Mouse (Mus musculus) spleen, postnatal 10 days (tissue): Measurements from ENCODE around the gene Ripply3.
A peak's percentile ranks its signal among the peaks of the same experiment; 100 is the strongest.

Experiments
- DNase-seq, 2 experiments: peaks; one replicate each; pipeline ENCODE4 v3.0.0; 2021 to 2022; ENCODE audit warnings: low spot score in 2 of 2

The Ripply3 gene

DNA sequence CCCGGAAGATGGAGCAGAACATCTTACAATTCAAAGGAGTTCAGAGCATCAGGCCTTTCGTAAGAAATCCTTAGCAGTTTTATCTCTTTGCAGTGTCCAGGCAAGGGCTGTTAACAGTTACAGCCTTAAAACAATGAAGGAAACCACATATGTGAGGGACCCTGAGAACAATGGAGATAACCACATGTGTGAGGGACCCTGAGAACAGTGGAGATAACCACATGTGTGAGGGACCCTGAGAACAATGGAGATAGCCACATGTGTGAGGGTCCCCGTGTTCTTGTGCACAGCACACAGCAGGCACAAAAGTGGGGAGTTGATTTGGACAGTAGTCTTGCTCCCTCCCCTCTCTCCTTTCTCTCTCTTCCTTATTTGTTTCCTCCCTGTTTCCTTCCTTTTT, 29.9 kb downstream of the Ripply3 start:
- no peak for DNase-seq

DNA sequence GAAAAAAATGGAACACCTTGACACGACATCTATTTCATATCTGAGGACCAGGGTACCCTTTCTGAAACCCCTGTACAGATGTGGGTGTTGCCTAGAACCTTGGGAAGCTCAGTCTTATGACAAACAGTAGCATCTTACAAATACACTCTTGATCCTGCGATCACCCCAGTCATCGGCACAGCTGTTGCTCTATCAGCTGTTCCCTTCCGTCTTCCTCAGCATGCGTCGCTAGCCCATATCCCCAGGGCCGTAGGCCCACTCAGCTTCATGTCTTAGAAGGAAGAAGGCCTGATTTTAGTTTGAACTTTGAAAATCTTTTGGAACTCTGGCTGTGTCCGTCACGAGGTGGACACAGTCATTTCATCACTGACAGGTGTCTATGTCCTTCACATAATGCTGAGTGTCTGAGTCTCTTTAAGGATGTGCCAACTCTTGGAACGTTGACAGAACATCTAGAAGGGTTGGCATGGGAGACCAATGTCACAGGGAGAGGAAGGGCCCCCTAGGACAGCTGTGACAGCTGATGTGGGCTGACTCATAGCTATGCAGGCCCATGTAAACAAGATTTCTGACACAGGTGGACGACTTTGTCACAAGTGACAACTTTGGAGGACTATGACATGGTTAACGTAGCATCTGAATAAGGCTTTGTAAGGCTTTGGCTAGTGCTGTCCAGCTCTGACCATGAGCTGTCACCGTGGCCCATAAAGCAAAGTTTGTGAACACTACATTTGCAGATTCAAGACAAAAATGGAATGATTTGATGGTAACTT, 32.5 kb downstream of the Ripply3 start:
- no peak for DNase-seq

DNA sequence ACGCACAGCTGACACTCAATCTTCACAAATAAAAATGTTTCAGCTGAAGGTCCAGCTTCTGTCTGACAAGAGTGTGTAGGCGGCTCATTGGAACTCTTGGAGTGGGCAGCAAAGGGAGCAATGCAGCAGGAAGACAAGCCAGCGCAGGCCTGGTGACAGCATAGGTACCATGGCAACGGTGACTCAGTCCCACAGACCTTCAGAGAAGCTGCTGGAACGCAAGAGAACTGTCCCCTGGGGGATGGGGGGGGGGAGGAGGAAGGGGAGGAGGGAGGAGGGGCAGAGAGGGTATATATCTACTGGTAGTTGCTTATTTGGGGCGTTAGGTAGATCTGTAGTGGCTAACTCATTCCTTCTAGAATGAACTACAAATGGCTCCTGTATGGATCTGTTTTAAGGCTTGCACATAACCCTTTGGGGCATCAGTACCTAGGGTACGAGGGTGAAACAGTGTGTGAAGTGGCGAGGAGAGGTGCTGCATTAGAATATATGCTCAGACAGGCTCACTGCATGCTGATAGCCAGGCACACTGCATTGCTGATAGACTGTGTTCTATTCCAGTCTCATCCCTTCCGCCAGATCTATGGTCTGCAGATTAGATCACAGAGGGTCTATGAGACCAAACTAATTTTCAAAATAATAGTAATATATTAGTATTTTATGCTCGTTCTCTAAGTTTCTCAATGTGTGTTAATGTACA, 34.1 kb downstream of the Ripply3 start:
- DNase-seq: peak in 1 of 2 experiments; percentile 21

DNA sequence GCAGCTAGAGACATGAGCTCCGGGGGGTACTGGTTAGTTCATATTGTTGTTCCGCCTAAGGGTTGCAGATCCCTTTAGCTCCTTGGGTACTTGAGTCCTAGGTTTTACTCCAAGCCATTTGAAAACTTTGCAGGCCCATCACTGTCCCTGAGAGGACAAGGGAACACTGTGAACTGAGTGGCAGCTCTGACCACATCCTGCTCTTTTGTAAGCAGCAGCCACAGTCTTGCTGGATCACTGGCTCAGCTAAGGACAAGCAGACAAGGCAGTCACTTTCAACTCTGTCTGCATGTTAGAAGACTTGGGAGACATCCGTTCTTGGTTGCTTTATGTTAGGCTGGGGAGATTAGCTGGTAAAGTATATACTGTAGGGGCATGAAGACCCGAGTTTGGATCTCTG, 35.6 kb downstream of the Ripply3 start:
- DNase-seq: no peak

DNA sequence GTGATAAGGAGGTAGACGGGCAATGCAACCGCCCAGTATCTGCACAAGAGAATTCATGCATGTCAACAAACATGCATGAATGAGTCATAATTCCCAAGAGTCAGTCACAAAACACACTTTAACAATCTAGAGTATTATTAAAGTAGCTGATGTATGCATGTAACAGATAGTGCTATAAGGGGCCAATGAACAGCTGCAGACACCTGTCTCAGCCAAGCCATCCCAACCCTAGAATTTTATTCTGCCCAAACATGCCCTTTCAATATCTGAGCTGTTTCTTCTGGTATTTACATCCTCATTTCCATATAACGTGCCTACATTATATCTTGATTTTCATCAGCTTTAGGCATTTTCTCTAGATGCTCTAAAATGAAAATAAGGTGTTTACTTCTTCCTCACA, 37.2 kb downstream of the Ripply3 start:
- DNase-seq: no peak

DNA sequence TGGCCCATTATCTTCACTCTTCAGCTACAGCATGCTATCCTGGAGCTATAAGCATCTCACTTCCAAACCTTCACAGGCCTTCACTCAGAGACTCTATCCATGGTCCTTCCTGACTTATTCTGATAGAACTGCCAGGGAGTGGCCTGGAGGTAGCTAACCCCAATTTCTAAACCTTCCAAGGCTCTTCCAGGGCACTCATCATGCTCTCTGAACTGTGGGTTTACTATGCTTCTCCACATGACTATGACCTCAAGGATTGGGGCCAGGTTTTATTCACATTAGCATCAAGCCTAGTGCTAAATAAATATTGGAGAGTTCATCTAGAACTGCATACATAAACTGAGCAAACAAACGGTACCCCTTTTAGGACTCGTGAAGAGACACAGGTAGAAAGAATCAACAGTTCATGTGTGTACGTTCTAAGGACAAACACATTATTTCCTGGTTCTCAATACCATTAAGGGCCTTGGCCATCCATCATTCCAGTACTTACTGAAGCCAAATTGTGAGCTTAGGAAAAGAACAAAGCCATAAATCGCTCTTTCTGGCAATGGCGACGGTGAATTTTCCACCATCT, 41.5 kb downstream of the Ripply3 start:
- DNase-seq: no peak

DNA sequence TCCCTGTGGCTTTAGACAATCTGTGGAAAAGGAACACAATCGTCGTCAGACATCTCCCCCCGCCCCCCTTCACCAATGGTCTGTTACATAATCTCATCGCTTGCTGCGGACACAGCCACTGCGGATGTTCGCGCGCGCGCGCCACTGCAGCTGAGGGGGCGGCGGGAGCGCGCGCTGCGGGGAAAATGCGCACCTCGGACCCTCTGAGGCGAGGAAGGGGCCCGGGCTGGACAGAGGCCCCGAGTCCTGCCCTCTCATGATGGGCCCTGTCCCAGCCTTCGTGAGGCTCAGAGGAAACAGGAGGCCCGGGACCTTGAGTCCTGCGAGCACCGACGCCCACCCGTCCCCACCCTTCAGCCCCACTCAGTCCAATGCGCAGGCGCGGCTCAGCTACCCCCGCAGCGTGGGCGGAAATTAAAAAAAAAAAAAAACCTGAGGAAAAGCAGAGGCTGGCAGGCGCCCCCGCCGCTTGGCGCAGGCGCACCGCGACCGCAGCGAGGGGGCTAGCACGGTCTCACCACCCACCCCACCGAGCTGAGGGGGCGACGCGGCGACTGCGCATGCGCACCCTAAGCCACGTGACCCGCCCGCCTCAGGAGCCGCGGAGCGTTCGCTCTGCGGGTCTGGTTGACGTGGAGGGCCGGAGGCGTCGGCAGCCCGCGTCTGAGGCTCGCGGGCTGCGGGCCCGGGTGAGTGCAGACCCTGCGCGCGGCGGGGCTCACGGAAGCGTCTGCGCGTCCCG, 42.1 kb downstream of the Ripply3 start, which contains the start of gene Ttc3:
Gene Ttc3 (plus strand): TSS at position 446 of the 742 bp plus-strand sequence.
- DNase-seq: peak; percentile 86 to 89

DNA sequence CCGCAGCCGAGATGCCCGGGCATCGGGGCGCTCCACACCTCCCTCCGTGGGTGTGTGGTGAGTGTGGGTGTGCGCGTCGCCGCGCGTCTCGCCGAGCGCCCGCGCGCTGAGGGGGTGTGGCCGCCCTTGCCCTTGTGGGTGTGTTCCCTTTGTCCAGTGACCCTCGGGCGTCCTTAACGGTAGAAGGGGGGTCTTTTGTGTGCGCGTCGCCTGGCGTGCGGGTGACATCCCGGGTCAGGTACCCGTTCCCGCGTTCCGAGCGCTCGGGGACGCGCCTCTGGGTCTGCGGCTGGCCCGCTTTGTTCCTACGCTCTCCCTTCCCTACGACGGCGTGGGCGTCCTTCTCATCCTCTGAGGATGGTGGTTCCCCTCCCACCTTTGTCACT, 42.7 kb downstream of the Ripply3 start:
- DNase-seq: peak; percentile 76 to 81

DNA sequence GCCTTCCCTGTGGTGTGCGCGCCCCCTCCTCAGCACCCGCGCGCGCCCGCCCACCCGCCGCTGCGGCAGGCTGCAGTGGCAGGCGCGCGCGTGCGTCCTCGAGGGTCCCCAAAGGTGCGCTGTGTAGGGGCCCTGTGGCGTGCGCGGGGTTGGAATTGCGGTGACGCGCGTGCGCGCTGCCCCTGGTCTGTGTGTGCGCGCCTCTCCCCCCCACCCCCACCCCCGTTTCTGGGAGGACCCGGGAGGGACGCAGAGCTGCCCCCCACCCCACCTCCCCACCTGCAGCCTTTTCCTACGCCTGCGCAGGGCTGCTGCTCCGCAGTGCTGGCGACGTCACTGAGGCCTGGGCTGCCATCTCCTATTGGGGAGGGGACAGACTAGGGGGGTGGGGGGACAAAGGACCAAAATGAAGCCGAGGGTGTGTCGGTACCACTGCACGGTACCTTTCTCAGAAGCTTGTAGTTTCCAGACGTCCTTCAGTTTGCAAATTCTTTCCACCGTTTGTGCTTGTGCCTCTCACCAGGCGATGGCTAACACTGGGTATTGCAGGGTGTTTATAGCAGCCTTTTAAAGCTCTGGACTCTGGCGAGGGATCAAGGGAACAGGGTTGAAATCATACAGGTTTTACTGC, 43.2 kb downstream of the Ripply3 start, which contains the start of gene Pigp:
Gene Pigp (minus strand): TSS at position 542 of the 631 bp plus-strand sequence.
- peak; percentile 24 to 56 for DNase-seq

DNA sequence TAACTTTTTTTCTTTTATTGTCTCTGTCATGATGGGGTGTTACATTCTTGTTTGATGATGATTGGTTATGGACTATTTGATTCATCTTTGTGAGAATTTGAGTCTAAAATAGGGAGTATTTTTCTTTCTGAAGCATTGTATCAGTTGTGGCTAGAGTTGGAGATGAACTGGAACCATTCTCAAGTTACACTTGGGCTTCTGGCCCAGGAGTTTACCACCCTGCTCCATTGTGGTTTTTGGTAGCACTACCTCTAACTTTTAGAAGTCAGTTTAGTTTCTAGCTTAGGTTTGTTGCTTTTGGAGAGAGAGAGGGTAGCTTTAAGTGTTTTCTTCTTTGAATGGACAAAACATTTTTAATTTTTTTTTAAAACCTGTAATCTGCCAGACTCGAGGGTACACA, 51.2 kb downstream of the Ripply3 start:
- no peak for DNase-seq

DNA sequence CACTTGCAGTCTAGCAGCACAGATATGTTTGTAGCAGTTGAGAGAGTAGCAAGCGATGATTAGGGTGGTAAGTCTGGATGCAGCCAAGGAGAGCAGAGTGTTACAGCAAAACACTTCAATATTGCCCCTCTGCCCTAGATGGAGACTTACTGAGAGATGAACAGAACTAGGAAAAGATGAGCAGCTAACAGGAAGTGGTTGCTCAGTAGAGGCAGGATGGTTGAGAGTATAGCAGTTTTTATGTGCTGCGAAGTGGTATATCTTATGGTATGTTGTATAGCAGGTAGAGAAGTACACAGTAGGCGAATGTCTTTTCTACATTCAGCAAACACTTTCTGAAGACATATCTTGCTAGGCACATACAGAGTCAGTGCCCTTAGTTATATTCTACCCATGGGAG, 55.1 kb downstream of the Ripply3 start:
- no peak for DNase-seq
